ENCODE assay signal across 10 mouse cellular contexts in genomic region chr7:112120861-112121810, GRCm38 (mm10). TPM values are rescaled to one million over a fixed set of nuclear protein-coding genes. Genes with fewer than 3 reads are reported as not detected.
A peak's percentile ranks its signal among the peaks of the same experiment; 100 is the strongest.
DNase-seq lines count a peak whose midpoint lies in the region; ATAC-seq and TF ChIP-seq lines count a peak whose summit lies in the region.
"Had no signal": no experiment of that assay in that cellular context is flagged by ENCODE, and none has a peak within 500 bp of the region (broad histone marks: within the 10 kb centered on the region; RNA-seq: fewer than 3 reads in every experiment).

No protein-coding gene starts in this region.

- no peaks in the 10 kb centered on the region for H3K27me3 ChIP-seq in kidney, embryonic 14.5 days (ENCODE audit: control insufficient read depth, insufficient read depth, low read length)
- H3K27me3 ChIP-seq in kidney, postnatal 0 days (ENCODE audit: insufficient read depth, low read length), result no peaks in the 10 kb centered on the region
- H3K27me3 ChIP-seq: midbrain, embryonic 15.5 days; stomach, embryonic 15.5 days had no signal

- no peak; the same call in 1 of the 2 replicates for ATAC-seq in kidney, embryonic 14.5 days (ENCODE audit: low FRiP score, low TSS enrichment)
- 0 out of 2 replicates have a peak, but pooled peaks have one; percentile 33 for ATAC-seq in kidney, postnatal 0 days (replicated peaks; ENCODE audit: low FRiP score, low read depth)
- ATAC-seq: midbrain, embryonic 15.5 days had no signal

- H3K9ac ChIP-seq in kidney, embryonic 14.5 days (ENCODE audit: low read depth, low read length), result no peak overlapping the region
- no peak overlapping the region for H3K9ac ChIP-seq in kidney, postnatal 0 days (ENCODE audit: low read depth, low read length)
- H3K9ac ChIP-seq: midbrain, embryonic 15.5 days; stomach, embryonic 15.5 days had no signal

- 0 out of 2 replicates have a peak, but pooled peaks cover 5% of the 10 kb centered on the region for H3K4me1 ChIP-seq in kidney, embryonic 14.5 days (ENCODE audit: control insufficient read depth, insufficient read depth, low read length)
- H3K4me1 ChIP-seq in kidney, postnatal 0 days (replicated peaks; ENCODE audit: insufficient read depth, low read length), result peaks cover 7% of the 10 kb centered on the region
- H3K4me1 ChIP-seq: stomach, embryonic 15.5 days had no signal

- no peak overlapping the region for H3K4me2 ChIP-seq in kidney, embryonic 14.5 days (replicated peaks; ENCODE audit: low read depth, low read length)
- no peak overlapping the region for H3K4me2 ChIP-seq in kidney, postnatal 0 days (ENCODE audit: low read length)
- H3K4me2 ChIP-seq: midbrain, embryonic 15.5 days; stomach, embryonic 15.5 days had no signal

- peak; percentile 42 for DNase-seq in adrenal gland, postnatal 10 days
- no peak for DNase-seq in adrenal gland, adult 8-10 months
- DNase-seq in kidney, adult 11 months, result peak; percentile 29
- DNase-seq in cerebellum, adult 9-10 months, result peak; percentile 83
- DNase-seq in kidney, postnatal 0 days (ENCODE audit: low spot score), result peak; percentile 69
- DNase-seq in thymus, adult 18-20 months, result no peak
- no peak for DNase-seq in adipocyte (ENCODE audit: low spot score)

- H3K4me3 ChIP-seq in kidney, embryonic 14.5 days (ENCODE audit: low read length), result no peak overlapping the region
- H3K4me3 ChIP-seq in kidney, postnatal 0 days (replicated peaks; ENCODE audit: low read depth, low read length), result no peak overlapping the region
- H3K4me3 ChIP-seq: midbrain, embryonic 15.5 days; stomach, embryonic 15.5 days had no signal

- no peaks in the 10 kb centered on the region for H3K9me3 ChIP-seq in kidney, embryonic 14.5 days (ENCODE audit: control insufficient read depth, low read length)
- H3K9me3 ChIP-seq in kidney, postnatal 0 days (replicated peaks; ENCODE audit: low read length), result no peaks in the 10 kb centered on the region
- H3K9me3 ChIP-seq: midbrain, embryonic 15.5 days; stomach, embryonic 15.5 days had no signal

- TF ChIP-seq CTCF in kidney, postnatal 0 days (IDR thresholded peaks at IDR 0.05; ENCODE audit: low read depth), result no peak

- 68% methylated on average over 11 of the region's 11 CpGs for WGBS in kidney, embryonic 14.5 days
- 69% methylated on average over 11 of the region's 11 CpGs for WGBS in kidney, postnatal 0 days

- no peaks in the 10 kb centered on the region for H3K36me3 ChIP-seq in kidney, embryonic 14.5 days (ENCODE audit: control insufficient read depth, insufficient read depth, low read length)
- H3K36me3 ChIP-seq in kidney, postnatal 0 days (ENCODE audit: insufficient read depth, low read length), result no peaks in the 10 kb centered on the region
- H3K36me3 ChIP-seq: midbrain, embryonic 15.5 days had no signal

- H3K27ac ChIP-seq in kidney, embryonic 14.5 days (ENCODE audit: low read depth, low read length), result no peak overlapping the region
- no peak overlapping the region for H3K27ac ChIP-seq in kidney, postnatal 0 days
- H3K27ac ChIP-seq: midbrain, embryonic 15.5 days; stomach, embryonic 15.5 days had no signal

RNA-seq across cellular contexts. Expression of gene Dkk3, which starts 37.7 kb away (rescaled TPM):
- 10 to 100 TPM; 12.3 to 14.7 TPM for total RNA-seq in adrenal gland, postnatal 10 days (2021)
- 10 to 100 TPM; 22.5 to 28.9 (median 24.0) TPM for total RNA-seq in adrenal gland, adult 8-10 months (2022)
- polyA plus RNA-seq in kidney, embryonic 14.5 days (2014; fragmentation: Nextera tagmentation; extraction: Ambion mirVana), result 9.3 and 14.9 TPM in 2 replicates
- polyA plus RNA-seq in kidney, postnatal 0 days (2015; fragmentation: Nextera tagmentation; extraction: Ambion mirVana), result 23.8 and 26.5 TPM in 2 replicates

Comparison
In these comparisons a context has a peak if more than half of its experiments do, and no peak if none do; other contexts are left out.
1. DNase-seq: peak in adrenal gland, postnatal 10 days (single experiment), kidney, adult 11 months (single experiment), cerebellum, adult 9-10 months (single experiment) and kidney, postnatal 0 days (single experiment); none in adrenal gland, adult 8-10 months (single experiment), thymus, adult 18-20 months (0 of 2) and adipocyte (single experiment).